Mouse (Mus musculus) lung, embryonic 14.5 days (tissue): Measurements from ENCODE around the gene Tubb4a. TPM values are rescaled to one million over a fixed set of nuclear protein-coding genes. Genes with fewer than 3 reads are reported as not detected.

Experiments
- ATAC-seq: fragments of 200-750 bp; cut with Nextera tagmentation; 2 replicates; pipeline ENCODE4 v1.8.0; 2017; ENCODE audit warnings: mild to moderate bottlenecking, moderate TSS enrichment, moderate library complexity; ENCODE audit not compliant: insufficient read depth
- DNase-seq: peaks from one replicate; pipeline ENCODE4 v3.0.0-alpha.2; 2015
- H3K27ac ChIP-seq: fragments of 300-500 bp; sonication (generic); 2 replicates; pipeline ENCODE4 v1.5.1; 2014; ENCODE audit warnings: low read depth, mild to moderate bottlenecking, moderate library complexity
- H3K27me3 ChIP-seq: fragments of 300-500 bp; sonication (generic); 2 replicates; pipeline ENCODE4 v1.6.1; 2014; ENCODE audit warnings: low read length, control low read depth; ENCODE audit not compliant: insufficient read depth
- H3K36me3 ChIP-seq: fragments of 300-500 bp; sonication (generic); 2 replicates; pipeline ENCODE4 v1.6.1; 2014; ENCODE audit warnings: control low read depth; ENCODE audit not compliant: insufficient read depth
- H3K4me1 ChIP-seq: fragments of 300-500 bp; sonication (generic); 2 replicates; pipeline ENCODE4 v1.6.1; 2014; ENCODE audit warnings: antibody characterized with exemption, control low read depth; ENCODE audit not compliant: insufficient read depth
- H3K4me2 ChIP-seq: fragments of 300-500 bp; sonication (generic); 2 replicates; pipeline ENCODE4 v1.6.1; 2014; ENCODE audit warnings: mild to moderate bottlenecking
- H3K4me3 ChIP-seq: fragments of 300-500 bp; sonication (generic); 2 replicates; pipeline ENCODE4 v1.5.1; 2014; ENCODE audit warnings: low read depth, low read length
- H3K9ac ChIP-seq: fragments of 300-500 bp; sonication (generic); 2 replicates; pipeline ENCODE4 v1.6.1; 2014
- H3K9me3 ChIP-seq: fragments of 300-500 bp; sonication (generic); 2 replicates; pipeline ENCODE4 v1.6.1; 2016; ENCODE audit warnings: low read depth, low read length, control low read depth
- CTCF ChIP-seq: IDR thresholded peaks from 2 replicates; pipeline ENCODE4 v1.5.1; 2016; ENCODE audit warnings: antibody characterized with exemption, low read depth
- WGBS: fragments of 180-500 bp; shearing (Covaris S2); extraction: QIAGEN DNeasy Blood & Tissue Kit; methylation state at CpG from one replicate; pipeline ENCODE4 v1.1.7; 2014; 5-methylcytosine and 5-hydroxymethylcytosine counted together
- polyA plus RNA-seq: library from polyadenylated mRNA; unstranded; fragments of >200 nt; fragmentation: Nextera tagmentation; extraction: Ambion mirVana; gene quantifications from 2 replicates; pipeline ENCODE4 v1.2.1, GENCODE M21; 2014

Gene Tubb4a
- polyA plus RNA-seq, 1 experiment from 2014 or later = 20.3 TPM

DNA sequence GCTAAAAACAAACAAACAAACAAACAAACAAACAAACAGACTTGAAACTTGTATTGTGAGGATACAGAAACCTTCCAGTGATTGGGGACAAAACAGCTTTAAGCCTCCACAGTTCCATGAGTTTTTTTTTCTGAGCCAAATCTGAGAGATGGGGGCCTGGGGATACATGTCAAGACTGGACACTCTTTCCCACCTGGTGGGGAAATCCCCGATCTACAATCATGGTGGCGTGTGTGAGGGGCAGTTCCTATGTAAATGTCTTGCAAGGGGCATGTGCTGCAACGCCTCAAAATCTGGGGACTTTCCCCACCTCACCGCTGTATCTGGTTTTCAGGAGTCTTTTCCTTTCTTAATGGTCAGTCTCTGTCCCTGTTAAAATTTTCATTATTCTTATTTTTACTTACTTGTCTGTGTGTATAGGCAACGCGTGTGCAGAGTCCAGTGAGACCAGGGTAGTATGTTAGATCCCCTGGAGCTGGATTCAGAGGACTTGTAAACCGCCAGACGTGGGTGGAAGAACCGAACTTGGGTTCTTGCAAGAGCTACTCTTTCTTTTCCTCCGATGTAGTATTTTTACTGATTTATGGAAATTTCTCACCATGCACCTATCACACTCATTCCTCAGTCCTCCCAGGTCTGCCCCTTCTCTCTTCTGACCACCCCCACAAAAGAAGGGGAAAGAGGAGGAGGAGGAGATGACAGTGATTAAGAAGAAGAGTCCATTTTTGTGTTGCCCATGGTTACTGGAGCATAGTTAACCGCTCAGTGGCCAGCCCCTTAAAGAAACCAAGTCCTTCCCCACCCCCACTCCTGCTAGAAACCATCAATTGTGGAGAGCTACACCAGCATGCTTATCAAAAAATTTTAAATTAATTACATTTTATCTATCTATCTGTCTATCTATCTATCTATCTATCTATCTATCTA lies 35.9 kb upstream of the Tubb4a start:
- H3K27ac ChIP-seq = no peak overlapping the region
- H3K4me1 ChIP-seq = no peaks in the 10 kb centered on the region
- no peaks in the 10 kb centered on the region for H3K9me3 ChIP-seq
- H3K36me3 ChIP-seq = no peaks in the 10 kb centered on the region
- DNase-seq = no peak
- WGBS = 81% methylated on average over 11 of the region's 11 CpGs
- no peak overlapping the region for H3K9ac ChIP-seq
- no peak for ATAC-seq
- no peak for TF ChIP-seq CTCF
- no peaks in the 10 kb centered on the region for H3K27me3 ChIP-seq
- H3K4me2 ChIP-seq = no peak overlapping the region
- no peak overlapping the region for H3K4me3 ChIP-seq

DNA sequence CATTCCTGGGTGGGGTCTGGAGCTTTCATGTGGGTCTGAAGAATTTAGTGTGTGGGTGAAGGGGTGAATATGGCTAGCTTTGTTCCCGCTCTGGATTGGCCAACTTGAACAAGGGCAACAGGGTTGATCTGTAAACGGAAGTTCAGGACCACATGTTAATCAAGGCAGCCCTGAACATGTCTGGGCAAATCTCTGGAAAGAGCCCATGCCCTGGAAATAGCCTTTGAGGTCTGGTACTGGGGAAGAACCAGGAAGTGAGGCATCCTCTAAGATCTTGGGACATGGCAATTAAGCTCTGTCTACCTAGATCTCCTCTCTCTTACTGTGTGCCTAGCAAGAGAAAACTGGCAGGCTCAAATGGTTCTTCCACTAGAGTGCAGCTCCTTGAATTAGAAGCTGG lies 34.3 kb upstream of the Tubb4a start:
- no peak overlapping the region for H3K9ac ChIP-seq
- no peaks in the 10 kb centered on the region for H3K36me3 ChIP-seq
- no peak overlapping the region for H3K4me3 ChIP-seq
- no peak for TF ChIP-seq CTCF
- no peak overlapping the region for H3K4me2 ChIP-seq
- no peaks in the 10 kb centered on the region for H3K4me1 ChIP-seq
- DNase-seq (no peak), ATAC-seq (no peak)
- H3K9me3 ChIP-seq = no peaks in the 10 kb centered on the region
- 55% methylated on average over 2 of the region's 2 CpGs for WGBS
- no peaks in the 10 kb centered on the region for H3K27me3 ChIP-seq
- H3K27ac ChIP-seq = no peak overlapping the region

DNA sequence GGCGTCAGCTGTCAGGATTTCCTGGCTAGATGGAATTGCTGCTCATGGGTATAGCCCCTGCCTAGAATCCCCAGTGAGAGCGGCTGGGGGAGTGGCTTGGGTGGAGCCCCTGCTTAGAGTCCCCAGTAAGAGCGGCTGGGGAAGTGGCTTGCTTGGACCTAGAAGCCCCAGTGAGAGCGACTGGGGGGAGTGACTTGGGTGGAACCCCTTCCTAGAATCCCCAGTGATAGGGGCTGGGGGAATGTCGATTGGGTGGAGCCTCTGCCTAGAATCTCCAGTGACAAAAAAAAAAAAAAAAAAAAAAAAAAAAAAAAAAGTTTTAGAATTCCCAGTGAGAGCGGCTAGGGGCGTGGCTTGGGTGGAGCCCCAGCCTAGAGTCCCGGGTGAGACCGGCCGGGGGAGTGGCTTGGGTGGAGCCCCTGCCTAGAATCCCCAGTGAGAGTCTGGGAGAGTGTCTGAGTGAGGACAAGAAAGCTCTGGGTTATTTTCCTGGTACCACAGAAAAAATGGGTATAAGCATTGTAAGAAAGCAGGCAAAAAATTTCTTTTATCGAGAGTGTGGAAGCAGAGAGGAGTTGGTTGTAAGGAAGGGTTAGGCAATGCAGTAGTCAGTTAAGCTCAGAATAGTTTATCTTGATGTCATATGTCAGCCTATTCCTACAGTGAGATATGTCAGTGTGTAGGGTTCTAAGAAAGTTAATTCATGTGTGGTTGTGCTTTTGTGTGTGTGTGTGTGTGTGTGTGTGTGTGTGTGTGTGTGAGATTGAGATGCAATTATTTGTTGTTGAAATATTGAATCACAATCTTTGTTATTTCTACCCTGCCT lies 31.2 kb upstream of the Tubb4a start:
- peak; percentile 97 for ATAC-seq
- no peaks in the 10 kb centered on the region for H3K9me3 ChIP-seq
- peak overlapping the region; percentile 50 for H3K4me2 ChIP-seq
- no peak overlapping the region for H3K27ac ChIP-seq
- WGBS = under 1% methylated on average over 11 of the region's 11 CpGs
- TF ChIP-seq CTCF = no peak
- H3K4me3 ChIP-seq = no peak overlapping the region
- no peaks in the 10 kb centered on the region for H3K27me3 ChIP-seq
- H3K4me1 ChIP-seq = no peaks in the 10 kb centered on the region
- H3K36me3 ChIP-seq = no peaks in the 10 kb centered on the region
- no peak overlapping the region for H3K9ac ChIP-seq
- DNase-seq = peak; percentile 90

DNA sequence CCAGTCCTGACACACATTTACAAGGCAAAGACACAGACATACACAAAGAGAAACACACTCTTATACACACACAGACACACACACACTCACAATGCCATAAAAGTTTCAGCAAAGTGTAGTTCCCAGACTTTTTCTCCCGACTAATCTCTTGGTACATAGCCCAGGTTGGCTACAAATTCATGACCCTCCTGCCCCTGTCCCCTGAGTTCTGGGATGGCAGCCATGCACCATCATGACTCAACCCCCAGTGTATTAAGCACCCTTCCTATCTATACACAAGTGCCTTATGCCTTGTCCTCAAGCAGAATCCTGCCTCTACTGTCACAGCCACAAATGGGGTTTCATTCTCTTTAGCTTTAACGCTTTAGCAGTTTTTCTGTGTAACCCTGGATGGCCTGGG lies 29.2 kb upstream of the Tubb4a start:
- TF ChIP-seq CTCF = no peak
- Histone ChIP-seq H3K9me3 (no peaks in the 10 kb centered on the region), H3K4me2 (no peak overlapping the region), H3K27me3 (no peaks in the 10 kb centered on the region), H3K4me1 (no peaks in the 10 kb centered on the region), H3K27ac (no peak overlapping the region), H3K36me3 (no peaks in the 10 kb centered on the region), H3K4me3 (no peak overlapping the region), H3K9ac (no peak overlapping the region)
- ATAC-seq (no peak), DNase-seq (no peak)
- 69% methylated on average over 2 of the region's 2 CpGs for WGBS

DNA sequence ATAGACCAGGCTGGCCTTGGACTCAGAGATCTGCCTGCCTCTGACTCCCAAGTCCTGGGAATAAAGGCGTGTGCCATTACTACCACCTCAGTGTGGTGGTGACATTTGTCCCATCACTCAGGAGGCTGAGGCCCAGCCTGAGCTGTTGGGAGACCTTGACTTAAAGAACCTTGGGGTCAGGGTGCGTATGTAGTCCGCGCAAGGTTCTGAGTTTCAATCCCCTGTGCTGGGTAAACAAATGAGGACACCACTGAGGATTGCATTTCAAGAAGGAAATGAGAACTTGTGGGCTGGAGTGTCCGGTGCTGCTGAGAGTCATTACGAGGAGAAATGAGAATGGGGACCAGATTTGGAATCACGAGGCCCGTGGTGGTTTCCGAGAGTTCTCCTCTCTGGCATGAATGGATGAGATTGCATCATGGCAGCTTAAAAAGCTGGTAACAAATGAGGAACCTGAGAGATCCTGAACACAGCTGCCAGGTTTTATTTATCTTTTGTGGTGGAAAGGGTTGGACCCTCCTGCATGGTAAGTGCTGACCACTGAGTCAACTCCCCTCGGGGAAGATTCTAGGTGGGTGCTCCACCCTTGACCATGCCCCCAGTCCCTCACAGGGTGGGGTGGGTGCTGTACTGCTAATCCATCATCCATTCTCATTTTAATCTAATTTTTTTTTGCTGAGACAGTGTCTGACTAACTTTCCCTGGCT lies 25.3 kb upstream of the Tubb4a start:
- DNase-seq (peak; percentile 29), ATAC-seq (no peak)
- no peak for TF ChIP-seq CTCF
- H3K9ac ChIP-seq = no peak overlapping the region
- H3K4me2 ChIP-seq = no peak overlapping the region
- no peaks in the 10 kb centered on the region for H3K36me3 ChIP-seq
- H3K27ac ChIP-seq = no peak overlapping the region
- 70% methylated on average over 10 of the region's 10 CpGs for WGBS
- no peaks in the 10 kb centered on the region for H3K9me3 ChIP-seq
- H3K4me1 ChIP-seq = no peaks in the 10 kb centered on the region
- H3K4me3 ChIP-seq = no peak overlapping the region
- no peaks in the 10 kb centered on the region for H3K27me3 ChIP-seq

DNA sequence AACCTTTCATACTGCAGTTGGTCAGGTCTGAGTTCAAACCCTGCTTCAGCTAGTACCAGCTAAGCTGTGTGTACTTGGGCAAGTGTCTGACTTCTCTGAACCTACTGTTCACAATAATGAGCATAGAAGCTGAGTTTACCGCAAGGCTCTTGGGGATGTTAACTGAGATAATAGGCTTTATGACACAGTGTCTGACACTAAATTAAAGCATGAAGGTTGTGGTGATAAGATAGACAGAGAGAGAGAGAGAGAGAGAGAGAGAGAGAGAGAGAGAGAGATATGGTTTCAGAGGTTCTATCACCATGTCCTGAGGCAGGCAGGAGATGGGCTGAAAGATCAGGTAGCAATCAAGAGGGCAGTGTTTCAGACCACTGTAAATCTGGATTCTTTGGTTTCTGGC lies 22.4 kb upstream of the Tubb4a start:
- no peak overlapping the region for H3K9ac ChIP-seq
- H3K36me3 ChIP-seq = no peaks in the 10 kb centered on the region
- ATAC-seq (no peak), DNase-seq (no peak)
- H3K4me3 ChIP-seq = no peak overlapping the region
- no peak for TF ChIP-seq CTCF
- peak overlapping the region; percentile 71 for H3K27ac ChIP-seq
- H3K27me3 ChIP-seq = no peaks in the 10 kb centered on the region
- 76% methylated on average over 1 of the region's 1 CpGs for WGBS
- H3K4me2 ChIP-seq = no peak overlapping the region
- no peaks in the 10 kb centered on the region for H3K4me1 ChIP-seq
- no peaks in the 10 kb centered on the region for H3K9me3 ChIP-seq
